Mouse (Mus musculus) adrenal gland, postnatal 4 days (tissue): ENCODE measurements around the gene Cdh4. TPM values are rescaled to one million over a fixed set of nuclear protein-coding genes. Genes with fewer than 3 reads are reported as not detected.

Experiments used
- DNase-seq, 2 experiments: peaks; one replicate each; pipeline ENCODE4 v3.0.0; 2021 to 2022; ENCODE audit warnings: low spot score in 2 of 2, mixed read lengths in 2 of 2
- total RNA-seq, 2 experiments: library from RNA; stranded (reverse); gene quantifications; 2 replicates each; pipeline ENCODE4 v1.2.3; 2021

Gene Cdh4
- total RNA-seq, 2 experiments from 2014 or later = 6.8 to 7.7 TPM

DNA sequence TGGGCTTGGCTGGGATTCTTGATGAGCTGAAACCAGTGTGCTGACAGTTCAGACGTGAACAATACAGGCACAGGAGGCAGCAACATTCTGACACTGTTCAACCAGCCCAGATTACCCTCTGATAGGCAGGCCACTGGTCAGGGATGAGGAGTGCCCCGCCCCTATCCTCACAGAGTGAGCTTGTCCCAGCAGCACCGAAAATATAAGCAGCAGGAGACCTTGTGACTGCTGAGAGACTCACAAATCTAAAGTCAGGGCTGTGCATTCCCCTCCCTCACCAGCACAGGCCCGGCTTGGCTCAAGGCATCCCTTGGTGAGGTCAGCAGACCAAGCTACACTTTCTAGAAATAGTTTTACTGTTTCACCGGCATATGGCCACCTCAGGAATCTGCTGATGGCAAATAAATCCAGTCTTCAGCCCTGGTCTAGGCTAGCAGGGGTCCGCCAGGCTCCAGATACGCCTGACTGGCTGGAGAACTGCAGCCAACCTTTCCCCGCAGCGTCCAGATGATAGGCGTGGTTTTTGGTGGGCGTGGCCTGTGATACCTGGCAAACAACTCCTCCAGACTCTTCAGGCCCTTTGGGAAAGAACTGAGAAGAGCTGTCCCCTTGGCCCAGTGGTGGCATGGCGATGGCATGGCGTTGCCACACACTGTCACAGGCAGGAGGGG, 332.3 kb downstream of the Cdh4 start:
- no peak for DNase-seq

DNA sequence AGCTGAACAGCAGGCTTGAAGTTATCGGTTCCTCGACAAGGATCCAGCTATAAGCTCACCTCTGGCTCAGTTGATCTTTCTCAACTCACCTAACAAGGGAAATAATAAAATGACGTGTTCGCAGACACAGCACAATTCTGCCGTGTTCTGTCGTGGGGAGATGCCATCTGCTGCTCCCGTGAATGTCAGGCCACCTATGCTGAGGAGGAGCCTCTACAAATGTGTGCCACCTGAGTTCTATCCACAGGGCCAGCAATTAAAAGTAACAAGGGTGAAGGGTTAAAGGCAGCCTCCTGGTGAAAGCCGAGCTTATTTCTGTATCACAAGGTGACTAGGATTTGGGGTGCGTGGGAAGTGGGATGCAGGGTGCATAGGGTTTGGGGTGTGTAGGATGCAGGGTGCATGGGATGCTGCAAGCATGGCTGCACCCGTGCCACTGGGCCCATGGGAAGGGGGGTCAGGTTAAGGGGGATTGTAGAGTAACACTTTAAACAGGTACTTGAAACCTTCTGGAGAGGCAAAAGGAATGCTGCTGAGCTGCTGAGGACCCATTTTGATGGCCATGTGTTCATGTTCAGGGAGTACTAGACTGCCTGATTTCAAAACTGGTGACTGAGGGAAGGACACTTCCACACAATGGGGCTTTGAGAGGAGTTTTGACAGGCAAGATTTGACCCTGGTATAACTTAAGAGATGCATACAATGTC, 333.9 kb downstream of the Cdh4 start:
- no peak for DNase-seq

DNA sequence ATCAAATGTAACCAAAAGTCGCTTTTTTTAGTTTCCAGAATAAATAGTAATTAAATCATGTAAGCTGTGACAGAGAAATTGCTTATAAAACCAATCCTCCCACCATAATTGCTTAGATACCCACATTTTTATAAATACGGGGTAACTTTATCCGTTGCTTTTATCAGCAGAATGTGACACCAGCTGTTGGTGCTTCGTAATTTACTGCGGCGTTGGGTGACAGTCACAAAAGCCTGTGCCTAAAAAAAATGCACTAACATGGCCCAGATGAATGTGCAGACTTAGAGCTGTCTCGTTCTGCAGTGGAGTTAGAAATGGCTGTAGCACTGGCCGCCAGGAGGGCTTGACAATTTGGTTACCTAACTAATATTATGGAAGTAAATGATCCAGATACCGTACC, 337.0 kb downstream of the Cdh4 start:
- DNase-seq = no peak

DNA sequence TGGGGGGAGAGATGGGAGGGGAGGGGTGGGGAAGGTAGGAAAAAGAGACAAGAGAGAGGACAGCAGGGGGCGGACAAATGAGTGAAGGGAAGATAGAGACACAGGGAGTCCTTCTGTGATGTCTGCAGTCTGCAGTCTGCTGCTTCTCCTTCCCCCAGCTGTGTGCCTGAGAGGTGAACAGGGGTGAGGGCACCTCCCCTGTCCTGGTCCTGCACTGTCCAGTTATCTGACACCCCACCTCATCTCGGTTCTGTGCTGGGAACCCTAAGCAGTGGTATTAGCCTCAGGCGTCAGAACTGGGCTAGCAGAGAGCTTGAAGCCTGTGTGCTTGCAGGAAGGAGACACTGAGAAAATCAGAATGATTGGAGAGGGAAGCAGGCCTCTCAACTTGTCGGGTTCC, 338.7 kb downstream of the Cdh4 start:
- DNase-seq = no peak

DNA sequence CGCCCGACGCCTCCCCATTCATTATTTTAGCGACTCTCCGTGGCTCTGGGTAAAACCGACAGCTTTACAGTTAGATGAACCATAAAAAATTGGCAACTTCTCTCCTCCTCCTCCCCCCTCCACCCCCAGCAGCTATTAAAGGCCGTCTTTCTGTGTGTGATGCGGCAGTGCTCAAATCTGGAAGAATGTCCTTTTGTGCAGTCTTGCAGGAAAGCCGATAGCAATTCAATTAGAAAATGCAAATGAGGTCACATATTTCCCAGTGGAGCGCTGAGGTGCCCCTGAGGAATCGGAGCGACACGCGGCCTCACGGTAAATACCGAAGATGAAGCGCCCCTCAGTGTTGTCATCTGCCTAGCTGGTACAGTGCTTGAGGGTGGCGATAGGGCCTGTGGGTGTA, 345.0 kb downstream of the Cdh4 start:
- DNase-seq = no peak

DNA sequence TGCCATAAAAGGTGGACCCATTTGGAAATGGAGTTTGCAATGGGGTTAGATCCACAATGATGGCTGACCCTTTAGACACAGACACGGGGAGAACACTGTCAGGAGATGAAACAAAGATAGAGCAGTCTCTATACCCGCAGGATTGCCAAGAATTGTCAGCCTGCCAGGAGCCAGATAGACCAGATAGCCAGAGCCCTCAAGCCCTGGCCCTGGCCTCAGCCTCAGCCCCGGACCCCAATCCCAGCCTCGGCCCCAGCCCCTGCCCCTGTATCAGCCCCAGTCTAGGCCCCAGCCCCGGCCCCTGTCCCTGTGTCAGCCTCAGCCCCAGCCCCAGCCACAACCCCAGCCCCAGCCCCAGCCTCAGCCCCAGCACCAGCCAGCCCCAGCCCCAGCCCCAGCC, 345.6 kb downstream of the Cdh4 start:
- no peak for DNase-seq

DNA sequence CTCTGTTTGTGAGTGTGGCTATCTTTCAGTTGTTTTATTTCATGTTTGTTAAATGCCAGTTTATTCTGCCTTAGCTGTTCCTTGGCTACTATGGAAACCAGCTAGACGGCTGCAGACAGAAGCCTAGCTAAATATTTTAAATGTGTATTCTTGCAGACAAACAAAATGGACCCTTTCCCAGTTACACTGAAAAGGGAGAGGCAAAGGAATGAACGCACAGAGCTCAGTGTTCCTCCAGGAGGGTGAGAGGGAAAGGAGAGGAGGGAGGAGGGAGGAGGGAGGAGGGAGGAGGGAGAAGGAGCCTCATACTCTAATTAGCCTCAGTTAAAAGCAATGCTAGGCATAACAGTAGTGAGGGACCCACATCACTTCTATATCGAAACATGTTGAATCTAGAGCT, 348.5 kb downstream of the Cdh4 start:
- no peak for DNase-seq

DNA sequence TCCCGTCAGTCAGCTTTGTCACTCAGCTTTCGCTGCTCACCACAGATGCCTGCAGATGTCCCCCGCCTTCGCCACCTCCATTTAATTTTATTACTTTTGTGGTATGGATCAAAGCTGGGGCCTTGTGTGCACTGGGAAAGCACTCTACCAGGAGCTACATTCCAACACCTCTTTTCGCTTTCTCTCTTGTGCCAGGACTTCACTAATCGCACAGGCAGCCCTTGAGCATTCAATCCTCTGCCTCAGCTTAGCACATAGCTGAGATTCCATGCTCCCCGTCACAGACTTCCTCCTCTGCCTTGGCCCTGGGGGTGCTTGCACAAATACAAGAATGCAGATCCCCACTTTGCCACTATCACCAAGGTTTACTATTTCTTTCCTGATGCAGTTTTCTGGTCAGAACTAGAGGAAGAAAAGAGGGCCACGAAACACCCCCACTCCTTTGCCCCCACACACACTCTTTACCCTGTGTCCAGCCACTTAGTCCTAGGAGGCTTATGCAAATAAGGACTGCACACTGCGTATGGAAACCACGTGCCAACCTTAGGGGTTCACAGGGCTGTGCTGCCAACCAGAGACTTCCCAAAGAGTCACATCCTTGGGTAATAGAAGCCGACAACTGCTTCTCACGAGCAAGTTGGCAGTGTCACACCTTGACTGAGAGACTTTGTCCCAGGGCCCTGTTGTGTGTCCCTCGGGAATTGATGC, 350.3 kb downstream of the Cdh4 start:
- DNase-seq = no peak

DNA sequence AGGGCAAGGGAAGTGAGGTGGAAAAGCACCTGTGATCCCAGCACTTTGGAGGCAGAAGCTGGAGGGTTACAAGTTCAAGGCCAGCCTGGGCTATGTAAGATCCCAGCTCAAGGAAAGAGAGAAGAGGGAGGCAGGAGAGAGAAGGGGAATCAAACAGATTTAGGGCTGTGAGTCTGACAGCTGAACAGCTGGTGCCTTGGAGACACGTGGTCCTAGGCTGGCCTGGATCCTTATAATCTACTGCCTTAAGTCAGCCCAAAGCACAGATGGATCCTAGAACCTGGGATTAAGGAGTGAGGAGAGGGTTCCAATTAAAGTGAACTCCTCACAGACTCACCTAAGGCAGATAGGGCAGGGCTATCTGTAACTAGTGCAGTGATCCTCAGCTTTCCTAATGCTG, 352.1 kb downstream of the Cdh4 start:
- no peak for DNase-seq

DNA sequence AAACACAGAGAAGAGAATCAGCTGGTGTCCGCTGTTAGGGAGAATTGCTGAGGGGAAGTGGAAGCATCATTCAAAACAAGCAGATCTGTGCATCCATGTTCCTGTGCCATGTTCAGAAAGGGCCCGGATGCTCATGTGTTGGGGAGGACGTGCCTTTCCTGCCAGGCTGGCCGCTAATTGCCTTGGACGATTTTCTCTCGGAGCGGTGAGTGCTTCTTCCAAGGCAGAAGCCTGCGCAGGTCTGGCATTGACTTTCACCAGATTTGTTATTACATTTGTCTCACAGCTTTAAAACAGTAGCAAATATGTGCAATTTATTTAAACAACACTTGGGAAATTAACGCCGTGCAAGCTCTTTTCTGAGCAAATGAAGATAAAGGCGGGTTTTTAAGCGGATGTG, 353.2 kb downstream of the Cdh4 start:
- DNase-seq = no peak

DNA sequence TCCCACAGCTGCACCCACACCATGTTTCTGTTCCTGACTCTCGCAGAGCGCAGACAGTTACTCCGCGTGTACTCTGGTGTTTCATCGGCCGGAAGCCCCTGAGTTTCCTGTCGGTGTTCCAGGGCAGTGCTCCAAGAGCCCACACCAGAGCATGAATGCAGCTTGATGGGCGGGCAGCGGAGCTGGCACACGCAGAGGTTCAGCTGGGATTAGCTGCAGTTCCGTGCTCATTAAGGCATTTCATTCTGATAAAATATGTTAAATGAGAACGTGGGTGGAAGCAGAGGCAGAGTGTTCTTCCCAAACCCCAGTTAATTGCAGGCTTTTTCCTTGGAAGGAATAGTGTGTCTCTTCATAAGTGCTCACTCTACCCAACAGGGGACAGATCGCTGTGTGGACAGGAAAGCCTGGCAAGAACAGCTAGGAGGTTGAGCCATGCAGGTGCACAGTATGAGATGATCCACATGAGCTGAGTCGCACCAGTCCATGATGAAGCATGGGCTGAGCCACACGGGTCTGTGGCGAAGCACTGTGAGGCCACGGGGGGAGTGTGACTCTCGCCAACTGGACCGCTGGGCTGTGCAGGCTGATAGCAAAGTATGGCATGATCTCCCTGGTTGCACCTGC, 357.8 kb downstream of the Cdh4 start:
- no peak for DNase-seq

DNA sequence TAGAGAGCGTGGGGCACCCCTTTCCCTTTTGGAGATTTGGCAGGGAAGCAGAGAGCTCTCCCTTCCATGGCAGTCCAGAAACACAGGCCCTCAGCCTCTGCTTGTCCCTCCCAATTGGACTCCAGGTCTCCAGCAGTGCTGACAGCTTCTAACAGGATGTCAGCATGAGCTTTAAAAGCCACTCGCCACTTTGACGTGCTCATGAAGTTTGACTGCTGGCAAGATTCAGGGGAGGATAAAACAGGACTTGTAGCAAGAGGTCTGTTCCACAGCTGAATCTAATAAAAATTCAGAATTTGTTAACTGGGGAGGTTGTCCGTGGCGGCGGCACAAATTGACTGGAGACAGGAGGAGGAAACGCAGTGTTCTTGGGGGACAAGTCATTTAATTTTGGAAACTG, 358.8 kb downstream of the Cdh4 start:
- no peak for DNase-seq

DNA sequence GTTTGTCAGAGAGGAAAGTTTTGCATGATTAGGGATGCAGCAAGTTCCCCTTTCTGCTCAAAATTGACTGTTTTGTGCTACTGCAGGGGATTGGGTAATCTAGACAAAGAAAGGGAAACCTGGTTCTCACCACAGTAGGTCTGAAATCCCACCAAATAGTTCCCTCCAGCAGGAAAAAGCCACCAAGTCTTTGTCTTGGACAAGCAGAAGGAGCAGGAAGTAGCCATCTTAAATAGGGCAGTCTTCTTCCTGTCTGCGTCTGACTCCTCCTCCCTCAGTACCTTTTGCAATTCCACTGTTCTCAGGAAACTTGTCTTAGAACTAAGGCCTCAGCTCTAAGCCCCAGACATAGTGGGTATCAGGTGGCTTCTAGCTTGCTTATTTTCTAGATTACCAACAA, 360.2 kb downstream of the Cdh4 start:
- no peak for DNase-seq

DNA sequence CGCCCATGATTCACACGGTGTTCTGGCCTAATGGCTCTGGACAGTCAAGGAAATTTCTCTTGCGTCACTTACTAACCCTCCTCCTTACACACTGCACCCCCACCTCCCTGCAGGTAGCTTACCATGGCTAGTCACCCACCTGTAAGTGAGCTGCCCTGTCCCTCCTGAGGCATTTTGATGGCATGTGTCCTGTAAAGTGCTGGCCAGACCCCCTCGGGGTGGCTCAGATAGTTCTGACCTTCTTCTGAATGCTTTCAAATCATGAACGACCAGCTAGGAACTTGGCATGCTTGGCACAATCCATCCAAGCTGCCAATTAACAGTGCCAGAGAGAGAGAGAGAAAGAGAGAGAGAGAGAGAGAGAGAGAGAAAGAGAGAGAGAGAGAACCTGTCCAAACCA, 368.9 kb downstream of the Cdh4 start:
- DNase-seq = no peak

DNA sequence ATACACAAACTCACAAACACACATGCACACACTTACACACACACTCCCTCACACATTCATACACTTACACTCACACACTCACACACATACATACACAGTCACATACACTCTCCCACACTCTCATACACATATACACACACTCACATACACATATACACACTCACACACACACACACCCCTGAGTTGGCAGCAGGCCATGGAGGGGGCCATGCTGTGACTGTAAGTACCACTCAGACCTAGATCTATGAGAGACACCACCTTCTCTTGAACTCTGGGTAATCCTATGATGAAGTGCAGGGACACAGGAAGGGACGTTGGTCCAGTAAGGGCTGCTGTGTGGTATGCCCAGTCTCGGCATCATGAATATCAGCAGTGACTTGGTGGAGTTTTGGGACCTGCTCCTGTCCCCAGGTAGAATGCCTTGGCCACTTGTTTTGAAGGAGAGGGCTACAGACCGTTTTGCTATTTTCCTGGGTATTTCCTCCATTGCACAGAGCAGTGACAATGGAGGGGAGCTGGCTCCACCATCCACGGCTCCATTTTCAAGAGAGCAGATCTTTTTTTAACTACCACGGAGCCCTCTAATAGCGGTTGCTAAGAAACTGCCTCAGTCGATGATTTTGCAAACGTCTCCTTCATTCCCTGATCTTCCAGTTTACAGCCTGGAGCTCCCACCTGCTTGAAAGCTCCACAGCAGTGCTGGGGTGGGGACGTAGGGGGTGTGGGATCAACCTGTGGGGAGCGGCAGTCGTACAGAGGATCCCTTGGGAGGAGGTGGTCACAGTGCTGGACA, 371.0 kb downstream of the Cdh4 start:
- DNase-seq = no peak

DNA sequence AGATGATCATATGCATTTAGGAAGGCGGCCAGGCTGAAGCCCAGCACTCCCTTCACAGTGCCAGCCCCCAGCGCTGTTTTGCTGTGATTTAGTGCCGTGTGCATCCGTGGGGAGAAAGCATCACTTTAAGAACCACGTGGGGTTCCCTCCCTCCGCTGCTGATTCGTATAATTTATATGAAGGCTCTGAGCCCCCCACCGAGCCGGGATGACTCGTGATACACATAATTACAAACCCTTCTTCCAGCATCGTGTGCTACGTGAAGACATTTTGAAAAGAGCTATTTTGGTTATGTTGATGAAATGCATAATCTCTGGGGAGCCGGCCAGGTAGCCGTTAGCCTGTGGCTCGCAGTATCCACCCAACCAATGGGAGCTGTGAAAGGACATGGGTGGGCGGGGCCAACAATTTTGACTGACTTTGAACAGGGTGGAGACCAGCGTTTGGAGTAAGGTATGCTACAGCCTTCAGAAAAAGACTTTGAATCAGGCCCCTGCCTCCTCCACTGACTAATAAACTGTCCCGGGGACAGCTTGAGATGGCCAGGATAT, 382.6 kb downstream of the Cdh4 start:
- no peak for DNase-seq

DNA sequence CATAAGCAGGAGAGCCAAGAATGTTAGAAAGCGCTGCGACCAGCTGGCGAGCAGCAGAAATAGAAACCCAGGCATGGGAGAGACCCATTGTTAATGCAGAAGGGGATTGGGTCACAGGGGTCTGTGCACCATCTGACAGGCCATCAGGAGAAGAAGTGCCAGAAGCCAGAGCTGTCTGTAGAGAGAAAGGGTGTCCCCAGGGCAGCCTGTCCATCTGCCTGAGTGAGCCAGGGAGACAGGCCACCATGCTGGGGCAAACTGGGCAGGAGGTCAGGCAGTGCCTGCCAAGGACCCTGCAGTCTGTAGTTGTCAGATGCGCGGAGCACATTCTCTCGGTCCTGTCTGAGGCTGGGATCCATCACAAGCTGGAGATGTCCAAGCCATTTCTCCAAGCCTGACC, 386.7 kb downstream of the Cdh4 start:
- DNase-seq = no peak

DNA sequence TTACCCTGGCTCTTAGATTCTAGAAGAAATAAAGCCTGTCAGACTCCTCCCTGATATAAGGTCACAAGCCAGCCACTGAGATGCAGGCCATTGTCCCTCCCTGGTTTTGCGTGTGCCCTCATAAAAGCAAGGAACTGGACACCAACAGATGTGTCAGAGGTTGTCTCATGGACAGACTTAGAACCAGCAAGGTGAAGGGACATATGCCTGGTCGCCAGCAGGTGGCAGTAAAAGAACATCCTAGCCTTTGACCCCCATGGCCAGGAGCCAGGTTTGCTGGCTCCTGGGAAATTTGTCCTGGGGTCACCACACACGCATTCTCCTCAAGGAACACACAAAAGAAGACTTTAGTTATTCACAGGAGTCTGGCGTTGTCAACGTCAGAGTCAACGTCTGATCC, 387.7 kb downstream of the Cdh4 start:
- no peak for DNase-seq

DNA sequence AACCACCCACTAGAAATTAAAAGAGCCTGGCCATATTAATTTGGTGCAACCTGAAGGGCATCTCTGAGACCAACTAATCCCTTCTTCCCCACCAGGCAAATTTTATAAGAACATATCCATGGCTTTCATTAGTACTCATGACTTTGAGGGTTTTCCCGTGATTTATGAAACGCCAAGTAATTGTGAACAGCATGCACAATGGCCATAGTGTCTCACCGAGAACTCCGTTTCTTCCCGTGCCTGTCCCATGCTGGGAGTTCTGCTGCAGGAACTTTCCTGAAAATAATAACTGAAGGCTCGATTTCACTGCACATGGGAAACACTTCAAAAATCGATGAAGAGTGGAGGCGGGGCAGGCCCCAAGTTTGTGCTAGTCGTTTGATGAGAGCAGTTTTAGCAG, 392.7 kb downstream of the Cdh4 start:
- DNase-seq = no peak

DNA sequence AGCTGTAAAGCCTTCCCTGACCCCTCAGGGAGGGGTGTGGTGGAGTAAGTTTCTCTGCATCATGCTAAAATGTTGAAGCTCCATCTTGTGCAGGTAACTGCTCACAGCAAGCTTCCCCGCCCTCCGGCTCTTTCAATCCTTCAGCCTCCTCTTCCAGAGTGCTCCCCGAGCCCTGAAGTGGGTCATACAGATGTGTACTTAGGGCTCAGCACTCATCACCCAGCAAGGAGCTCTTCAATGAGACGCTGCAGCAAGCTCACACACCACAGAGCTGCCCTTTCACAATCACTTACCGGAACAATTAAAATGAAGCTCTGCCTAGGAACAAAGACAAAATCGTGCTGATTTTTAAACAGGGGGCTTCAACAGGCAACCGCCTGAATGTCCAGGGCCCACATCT, 393.3 kb downstream of the Cdh4 start:
- no peak for DNase-seq

DNA sequence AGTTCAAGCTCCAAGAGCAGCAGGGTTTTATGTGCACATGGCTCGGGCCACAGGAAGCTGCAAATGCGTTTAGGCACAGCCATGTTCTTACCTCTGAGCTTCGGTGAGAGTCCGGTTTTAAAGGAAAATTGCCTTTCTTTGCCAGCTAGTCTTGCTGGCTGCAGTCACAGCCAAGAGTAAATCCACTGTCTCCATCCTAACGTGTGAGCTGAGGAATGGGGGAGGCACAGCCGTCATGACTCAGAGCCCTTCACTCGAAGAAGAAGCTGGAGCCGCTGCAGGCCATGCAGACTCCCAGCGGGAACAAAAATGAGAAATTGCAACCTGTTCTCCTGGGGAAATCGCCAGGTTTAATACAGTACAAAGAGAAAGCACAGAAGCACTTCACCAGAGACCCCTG, 395.0 kb downstream of the Cdh4 start:
- DNase-seq = no peak
